Mouse (Mus musculus) small intestine, adult 2 months (tissue): Measurements from ENCODE around the gene Gnai2. TPM values are rescaled to one million over a fixed set of nuclear protein-coding genes. Genes with fewer than 3 reads are reported as not detected.
"Not testable (repeated sequence)": the region's sequence is repeated elsewhere in the genome, so short reads cannot be mapped to it uniquely, and the experiment has no call there.

Experiments used
- H3K27ac ChIP-seq: fragments of 200-500 bp; 2 replicates; pipeline ENCODE4 v1.5.1; 2012; ENCODE audit warnings: low read depth, low read length, control low read depth, inconsistent platforms; ENCODE audit not compliant: insufficient read depth
- H3K27me3 ChIP-seq: fragments of 200-500 bp; 2 replicates; pipeline ENCODE4 v1.6.1; 2012; ENCODE audit warnings: mild to moderate bottlenecking, moderate library complexity, low read length, inconsistent platforms; ENCODE audit not compliant: control insufficient read depth, insufficient read depth
- H3K36me3 ChIP-seq: fragments of 200-500 bp; 2 replicates; pipeline ENCODE4 v1.6.1; 2012; ENCODE audit warnings: mild to moderate bottlenecking, low read length, control low read depth, inconsistent platforms; ENCODE audit not compliant: control insufficient read depth, insufficient read depth
- H3K4me1 ChIP-seq: fragments of 200-500 bp; 2 replicates; pipeline ENCODE4 v1.6.1; 2012; ENCODE audit warnings: low read length, inconsistent platforms, mixed read lengths; ENCODE audit not compliant: control insufficient read depth, insufficient read depth, insufficient read length
- H3K4me3 ChIP-seq: fragments of 200-500 bp; 2 replicates; pipeline ENCODE4 v1.5.1; 2012; ENCODE audit warnings: low read depth, mild to moderate bottlenecking, control low read depth, inconsistent platforms, low read length, moderate library complexity
- CTCF ChIP-seq: fragments of 200-500 bp; IDR thresholded peaks from 2 replicates; pipeline ENCODE4 v1.5.1; 2012; ENCODE audit warnings: low read depth, mild to moderate bottlenecking, control low read depth, inconsistent platforms, low read length, moderate library complexity, mixed read lengths; ENCODE audit not compliant: insufficient replicate concordance, insufficient read length; ENCODE audit errors: extremely low read depth
- POLR2A ChIP-seq: fragments of 200-500 bp; IDR thresholded peaks from 2 replicates; pipeline ENCODE4 v1.6.1; 2012; ENCODE audit warnings: low read depth, mild to moderate bottlenecking, control low read depth, inconsistent platforms, low read length, moderate library complexity
- WGBS: fragments of 180-500 bp; shearing (Covaris S2); methylation state at CpG from one replicate; pipeline ENCODE4 v1.1.7; 2018; 5-methylcytosine and 5-hydroxymethylcytosine counted together
- polyA plus RNA-seq: library from polyadenylated mRNA; depleted of rRNA; stranded (reverse); fragments of >200 nt; gene quantifications from 2 replicates; pipeline ENCODE4 v1.2.3, GENCODE M21; 2012; rRNA removed

Gnai2 gene
- polyA plus RNA-seq, 1 experiment, result 501 TPM

DNA sequence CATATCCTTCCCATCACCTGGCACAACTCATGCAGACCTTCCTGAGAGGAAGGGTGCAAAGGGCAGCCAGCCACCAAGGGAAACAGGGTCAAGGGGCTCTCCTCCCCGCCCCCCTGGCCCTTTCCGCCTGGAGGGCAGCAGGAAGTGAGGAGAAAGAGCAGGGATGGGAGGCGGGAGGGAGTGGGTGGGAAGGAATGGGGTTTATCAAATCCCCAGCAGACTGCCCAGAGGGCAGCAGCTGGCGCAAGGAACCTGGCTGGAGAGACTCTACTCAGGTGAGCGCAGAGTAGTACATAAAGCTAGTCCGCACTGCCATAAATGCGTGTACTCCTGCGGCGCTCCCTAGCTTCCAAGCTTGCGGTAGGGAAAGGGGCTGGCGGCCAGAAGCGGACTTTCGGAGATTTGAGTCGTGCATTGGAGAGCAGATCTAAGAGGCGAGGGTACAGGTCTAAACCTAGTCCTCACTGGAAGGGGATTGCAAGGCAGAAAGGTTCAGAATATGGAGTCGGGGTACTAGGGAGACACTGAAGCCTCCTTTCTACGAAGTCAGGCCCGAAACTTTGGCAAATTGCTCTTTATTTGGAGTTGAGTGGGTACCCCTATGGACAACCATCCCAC, 67.4 kb downstream of the Gnai2 start, which contains the start of gene Hyal2:
Hyal2 (plus strand) TSS at position 244 of the 618 bp plus-strand sequence.
- TF ChIP-seq POLR2A, result peak; percentile 31; the same call in 1 of the 2 replicates
- TF ChIP-seq CTCF, result no peak
- H3K27ac ChIP-seq, result peak within 1 kb of the TSS; percentile 99
- peak within 1 kb of the TSS; percentile 89 for H3K4me3 ChIP-seq
- H3K4me1 ChIP-seq, result peaks cover 39% of the 10 kb centered on the region
- H3K27me3 ChIP-seq, result no peaks in the 10 kb centered on the region
- 13% methylated on average over 18 of the region's 18 CpGs for WGBS
- peaks cover 15% of the 10 kb centered on the region for H3K36me3 ChIP-seq

DNA sequence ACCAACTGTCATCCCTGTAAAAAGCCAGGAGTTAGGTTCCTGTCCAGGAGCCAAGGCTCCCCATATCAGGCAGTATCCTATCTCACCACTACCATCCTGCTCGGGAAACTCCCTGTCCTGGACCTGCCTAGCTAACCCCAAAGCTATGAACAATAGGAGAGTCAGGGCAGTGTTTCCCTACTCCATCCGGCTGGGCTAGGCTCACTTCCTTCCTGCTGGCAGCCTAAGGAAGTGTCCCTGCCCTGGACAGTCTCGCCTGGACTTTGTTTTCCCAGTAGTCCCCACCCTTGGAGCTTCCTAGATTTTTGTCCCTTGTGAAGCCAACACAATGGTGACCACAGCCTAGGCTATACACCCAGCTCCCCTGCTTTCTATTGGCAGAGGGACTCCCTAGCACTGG, 68.3 kb downstream of the Gnai2 start:
- WGBS, result 19% methylated on average over 3 of the region's 3 CpGs
- TF ChIP-seq CTCF (peak; percentile 47; the same call in 1 of the 2 replicates), POLR2A (peak; percentile 45; the same call in 1 of the 2 replicates)
- peaks cover 35% of the 10 kb centered on the region for H3K4me1 ChIP-seq
- peak overlapping the region; percentile 89 for H3K4me3 ChIP-seq
- H3K27me3 ChIP-seq, result no peaks in the 10 kb centered on the region
- H3K27ac ChIP-seq, result peak overlapping the region; percentile 99
- peaks cover 12% of the 10 kb centered on the region for H3K36me3 ChIP-seq

DNA sequence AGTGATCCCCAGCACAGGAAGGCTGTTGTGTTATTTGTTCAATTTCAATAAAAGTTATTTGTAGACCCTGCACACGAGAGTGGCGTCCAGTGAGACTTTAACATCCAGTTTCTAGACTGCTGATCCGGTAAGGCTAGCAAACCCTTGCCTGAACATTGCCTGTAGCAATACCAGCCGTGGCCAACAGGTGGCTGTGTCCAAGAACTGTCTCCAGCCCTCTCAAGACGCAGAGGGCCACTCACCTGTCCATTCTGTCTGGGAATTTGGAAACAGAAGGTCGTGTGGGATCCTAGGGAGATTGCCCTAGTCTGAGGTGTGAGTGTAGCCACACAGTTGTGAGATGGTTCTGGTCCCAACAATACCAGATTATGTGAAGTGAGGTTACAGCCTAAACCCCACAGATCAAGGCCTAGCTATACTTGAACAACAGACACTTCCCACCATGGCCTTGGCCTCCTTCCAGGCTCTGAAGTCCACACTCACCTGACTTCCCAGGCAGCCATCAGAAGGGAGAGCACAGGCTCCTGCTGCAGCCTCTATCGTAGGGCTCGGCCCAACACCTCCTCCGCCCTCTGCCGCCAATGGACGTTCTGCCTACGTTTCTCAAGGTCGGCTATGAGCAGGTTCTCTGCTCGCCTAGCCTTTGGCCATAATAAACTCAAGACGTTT, 69.0 kb downstream of the Gnai2 start:
- Histone ChIP-seq H3K4me3 (peak overlapping the region; percentile 42), H3K27ac (peak overlapping the region; percentile 99), H3K27me3 (no peaks in the 10 kb centered on the region), H3K36me3 (peaks cover 19% of the 10 kb centered on the region), H3K4me1 (peaks cover 32% of the 10 kb centered on the region)
- TF ChIP-seq CTCF (peak; percentile 85; the same call in 1 of the 2 replicates), POLR2A (peak; percentile 37; the same call in 1 of the 2 replicates)
- WGBS, result 10% methylated on average over 15 of the region's 15 CpGs

DNA sequence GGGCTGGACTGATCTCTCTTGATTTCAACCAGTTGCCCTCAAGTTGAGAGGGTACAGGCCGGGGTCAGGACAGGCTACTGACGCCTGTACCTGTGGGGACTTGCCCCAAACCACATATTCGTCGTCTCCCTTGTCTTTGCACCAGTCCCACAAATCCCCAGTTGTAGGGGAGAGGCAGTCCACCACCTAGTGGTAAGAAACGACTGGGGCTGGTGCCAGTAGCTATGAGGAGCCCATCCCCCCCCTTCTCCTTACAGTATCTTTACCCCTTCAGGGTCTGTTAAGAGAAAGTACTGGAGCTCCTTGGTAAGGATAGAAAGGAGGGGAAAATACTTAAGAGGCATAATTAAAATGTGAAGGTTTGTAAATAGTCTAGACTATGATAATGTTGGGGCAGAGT, 69.6 kb downstream of the Gnai2 start:
- peak overlapping the region; percentile 27 for H3K4me3 ChIP-seq
- WGBS, result 45% methylated on average over 5 of the region's 5 CpGs
- peaks cover 25% of the 10 kb centered on the region for H3K36me3 ChIP-seq
- H3K27ac ChIP-seq, result peak overlapping the region; percentile 99
- peaks cover 28% of the 10 kb centered on the region for H3K4me1 ChIP-seq
- not testable (repeated sequence) for H3K27me3 ChIP-seq

Other genes starting within 250 kb of the Gnai2 start
- gene Cacna2d2, start 235.8 kb downstream of the Gnai2 start, polyA plus RNA-seq, result 2.9 and 5.3 TPM in 2 replicates
- 32.0 and 63.5 TPM in 2 replicates for gene Tmem115, start 101.4 kb downstream of the Gnai2 start, polyA plus RNA-seq
- gene Cyb561d2, start 93.2 kb downstream of the Gnai2 start, polyA plus RNA-seq, result 35.6 and 47.7 TPM in 2 replicates
- gene Nprl2, start 93.1 kb downstream of the Gnai2 start, polyA plus RNA-seq, result 15.6 and 23.3 TPM in 2 replicates
- 0.32 and 0.69 TPM in 2 replicates for gene Zmynd10, start 88.1 kb downstream of the Gnai2 start, polyA plus RNA-seq
- 14.1 and 33.2 TPM in 2 replicates for gene Rassf1, start 83.8 kb downstream of the Gnai2 start, polyA plus RNA-seq
- 38.8 and 49.7 TPM in 2 replicates for gene Tusc2, start 72.1 kb downstream of the Gnai2 start, polyA plus RNA-seq
- gene Hyal2, start 67.4 kb downstream of the Gnai2 start, polyA plus RNA-seq, result 119 and 213 TPM in 2 replicates
- 2.3 and 2.6 TPM in 2 replicates for gene Hyal1, start 58.4 kb downstream of the Gnai2 start, polyA plus RNA-seq
- 26.3 and 46.3 TPM in 2 replicates for gene Naa80, start 56.5 kb downstream of the Gnai2 start, polyA plus RNA-seq
- 0.52 and 0.89 TPM in 2 replicates for gene Hyal3, start 54.5 kb downstream of the Gnai2 start, polyA plus RNA-seq
- 33.2 and 55.4 TPM in 2 replicates for gene Ifrd2, start 47.7 kb downstream of the Gnai2 start, polyA plus RNA-seq
- 33.5 and 55.4 TPM in 2 replicates for gene Sema3b, start 26.1 kb downstream of the Gnai2 start, polyA plus RNA-seq
- 2.8 and 48.7 TPM in 2 replicates for gene Slc38a3, start 34.2 kb upstream of the Gnai2 start, polyA plus RNA-seq
- gene Gnat1, start 44.3 kb upstream of the Gnai2 start, polyA plus RNA-seq, result 0.13 and 0.17 TPM in 2 replicates
- gene Sema3f, start 75.1 kb upstream of the Gnai2 start, polyA plus RNA-seq, result 24.2 and 30.7 TPM in 2 replicates
- gene Rbm5, start 135.6 kb upstream of the Gnai2 start, polyA plus RNA-seq, result 18.0 and 48.9 TPM in 2 replicates
- 4.2 and 16.4 TPM in 2 replicates for gene Rbm6, start 237.9 kb upstream of the Gnai2 start, polyA plus RNA-seq